Mouse (Mus musculus) MEL (cell line): ENCODE measurements around the gene Asna1. TPM values are rescaled to one million over a fixed set of nuclear protein-coding genes. Genes with fewer than 3 reads are reported as not detected.

Source experiments
- DNase-seq: peaks from one replicate; pipeline ENCODE4 v3.0.0; 2011; ENCODE audit warnings: low read depth, low spot score
- H3K27ac ChIP-seq: 2 replicates; pipeline ENCODE4 v1.5.1; 2012; ENCODE audit warnings: low read depth, mild to moderate bottlenecking, control low read depth, low read length, moderate library complexity; ENCODE audit not compliant: control insufficient read depth
- H3K27me3 ChIP-seq, 2 experiments: fragments of 150-350 bp in 1 of 2; sonication (generic) in 1 of 2; 2 replicates each; pipeline ENCODE4 v1.6.1; 2012; ENCODE audit warnings: low read length in 2 of 2, mild to moderate bottlenecking in 2 of 2, improper control_type of control experiment in 1 of 2, moderate library complexity in 1 of 2; ENCODE audit not compliant: insufficient read depth in 2 of 2, control insufficient read depth in 1 of 2
- H3K36me3 ChIP-seq, 2 experiments: 2 replicates each; pipeline ENCODE4 v1.6.1; 2012 to 2014; ENCODE audit warnings: low read length in 2 of 2, improper control_type of control experiment in 1 of 2, inconsistent platforms in 1 of 2, mild to moderate bottlenecking in 1 of 2; ENCODE audit not compliant: insufficient read depth in 2 of 2, control insufficient read depth in 1 of 2
- H3K4me1 ChIP-seq, 2 experiments: fragments of 150-350 bp in 1 of 2; sonication (generic) in 1 of 2; 2 replicates each; pipeline ENCODE4 v1.6.1; 2012; ENCODE audit warnings: low read length in 2 of 2, improper control_type of control experiment in 1 of 2, mild to moderate bottlenecking in 1 of 2; ENCODE audit not compliant: insufficient read depth in 2 of 2, control insufficient read depth in 1 of 2
- H3K4me3 ChIP-seq, 2 experiments: fragments of 150-350 bp in 1 of 2; sonication (generic) in 1 of 2; 2 replicates each; pipeline ENCODE4 v1.5.1; 2012; ENCODE audit warnings: low read depth in 2 of 2, low read length in 2 of 2, mild to moderate bottlenecking in 2 of 2, moderate library complexity in 2 of 2, control low read depth in 1 of 2, improper control_type of control experiment in 1 of 2; ENCODE audit not compliant: control insufficient read depth in 1 of 2, insufficient read depth in 1 of 2
- H3K79me2 ChIP-seq: 2 replicates; pipeline ENCODE4 v1.6.1; 2012; ENCODE audit warnings: mild to moderate bottlenecking, low read length, moderate library complexity; ENCODE audit not compliant: control insufficient read depth, poor library complexity, insufficient read depth
- H3K9ac ChIP-seq: 2 replicates; pipeline ENCODE4 v1.6.1; 2012; ENCODE audit warnings: low read depth, mild to moderate bottlenecking, control low read depth, low read length, moderate library complexity; ENCODE audit not compliant: control insufficient read depth, poor library complexity, severe bottlenecking
- H3K9me3 ChIP-seq: fragments of 150-350 bp; sonication (generic); replicated peaks from 2 replicates; pipeline ENCODE4 v1.6.1; 2012; ENCODE audit warnings: mild to moderate bottlenecking, low read length, improper control_type of control experiment, moderate library complexity; ENCODE audit not compliant: insufficient read depth
- BHLHE40 ChIP-seq: IDR thresholded peaks from 2 replicates; pipeline ENCODE4 v1.6.1; 2012; ENCODE audit warnings: low read depth, mild to moderate bottlenecking, inconsistent platforms, low read length, improper control_type of control experiment, borderline replicate concordance
- CHD1 ChIP-seq: IDR thresholded peaks from 2 replicates; pipeline ENCODE4 v1.6.1; 2012; ENCODE audit warnings: low read depth, mild to moderate bottlenecking, inconsistent platforms, low read length, improper control_type of control experiment
- CHD2 ChIP-seq: IDR thresholded peaks from 2 replicates; pipeline ENCODE4 v1.6.1; 2011; ENCODE audit warnings: low read length, improper control_type of control experiment
- CTCF ChIP-seq, 3 experiments: IDR thresholded peaks in 2 of 3; conservative IDR thresholded peaks in 1 of 3; 2 replicates each; pipeline ENCODE4 v1.5.1; 2011 to 2012; ENCODE audit warnings: low read length in 3 of 3, low read depth in 2 of 3, mild to moderate bottlenecking in 2 of 3, improper control_type of control experiment in 1 of 3, inconsistent platforms in 1 of 3, mixed read lengths in 1 of 3, moderate library complexity in 1 of 3; ENCODE audit not compliant: control insufficient read depth in 1 of 3, insufficient read depth in 1 of 3, poor library complexity in 1 of 3, severe bottlenecking in 1 of 3
- ETS1 ChIP-seq: IDR thresholded peaks from 2 replicates; pipeline ENCODE4 v1.6.1; 2012; ENCODE audit warnings: low read depth, mild to moderate bottlenecking, inconsistent platforms, low read length, improper control_type of control experiment, moderate library complexity
- GABPA ChIP-seq: IDR thresholded peaks from 2 replicates; pipeline ENCODE4 v1.6.1; 2012; ENCODE audit warnings: low read depth, mild to moderate bottlenecking, inconsistent platforms, low read length, improper control_type of control experiment, moderate library complexity
- GATA1 ChIP-seq: IDR thresholded peaks from 2 replicates; pipeline ENCODE4 v1.6.1; 2011; ENCODE audit warnings: low read depth, low read length, improper control_type of control experiment
- HCFC1 ChIP-seq: IDR thresholded peaks from 2 replicates; pipeline ENCODE4 v1.6.1; 2012; ENCODE audit warnings: low read depth, mild to moderate bottlenecking, inconsistent platforms, low read length, improper control_type of control experiment, moderate library complexity
- MAFK ChIP-seq: IDR thresholded peaks from 2 replicates; pipeline ENCODE4 v1.6.1; 2011; ENCODE audit warnings: low read depth, mild to moderate bottlenecking, low read length, improper control_type of control experiment, borderline replicate concordance
- MAX ChIP-seq: IDR thresholded peaks from 2 replicates; pipeline ENCODE4 v1.6.1; 2011; ENCODE audit warnings: low read length, improper control_type of control experiment
- MXI1 ChIP-seq: IDR thresholded peaks from 2 replicates; pipeline ENCODE4 v1.6.1; 2011; ENCODE audit warnings: mild to moderate bottlenecking, low read depth, low read length, improper control_type of control experiment
- MYB ChIP-seq: IDR thresholded peaks from 2 replicates; pipeline ENCODE4 v1.6.1; 2011; ENCODE audit warnings: mild to moderate bottlenecking, low read depth, low read length, improper control_type of control experiment
- MYC ChIP-seq: IDR thresholded peaks from 2 replicates; pipeline ENCODE4 v1.6.1; 2011; ENCODE audit warnings: low read depth, mild to moderate bottlenecking, low read length, improper control_type of control experiment, moderate library complexity
- NELFE ChIP-seq: IDR thresholded peaks from 2 replicates; pipeline ENCODE4 v1.6.1; 2011; ENCODE audit warnings: low read depth, low read length, improper control_type of control experiment
- POLR2A ChIP-seq, 2 experiments: IDR thresholded peaks; 2 replicates each; pipeline ENCODE4 v1.6.1; 2011 to 2012; ENCODE audit warnings: low read length in 2 of 2, mild to moderate bottlenecking in 2 of 2, control low read depth in 1 of 2, improper control_type of control experiment in 1 of 2, low read depth in 1 of 2, moderate library complexity in 1 of 2; ENCODE audit not compliant: control insufficient read depth in 1 of 2, insufficient read depth in 1 of 2, poor library complexity in 1 of 2
- POLR2AphosphoS2 ChIP-seq: IDR thresholded peaks from 2 replicates; pipeline ENCODE4 v1.6.1; 2011; ENCODE audit warnings: low read length, improper control_type of control experiment
- RAD21 ChIP-seq: IDR thresholded peaks from 2 replicates; pipeline ENCODE4 v1.6.1; 2011; ENCODE audit warnings: mild to moderate bottlenecking, low read depth, low read length, improper control_type of control experiment
- RCOR1 ChIP-seq: IDR thresholded peaks from 2 replicates; pipeline ENCODE4 v1.6.1; 2012; ENCODE audit warnings: low read depth, mild to moderate bottlenecking, inconsistent platforms, low read length, improper control_type of control experiment
- SIN3A ChIP-seq: IDR thresholded peaks from 2 replicates; pipeline ENCODE4 v1.6.1; 2012; ENCODE audit warnings: low read length, improper control_type of control experiment, inconsistent platforms
- SMC3 ChIP-seq: IDR thresholded peaks from 2 replicates; pipeline ENCODE4 v1.6.1; 2011; ENCODE audit warnings: low read depth, low read length, improper control_type of control experiment
- TCF12 ChIP-seq: IDR thresholded peaks from 2 replicates; pipeline ENCODE4 v1.6.1; 2014; ENCODE audit warnings: low read depth, mild to moderate bottlenecking, inconsistent platforms, low read length, improper control_type of control experiment, moderate library complexity
- UBTF ChIP-seq: IDR thresholded peaks from 2 replicates; pipeline ENCODE4 v1.6.1; 2012; ENCODE audit warnings: low read depth, mild to moderate bottlenecking, inconsistent platforms, low read length, improper control_type of control experiment, moderate library complexity, borderline replicate concordance; ENCODE audit not compliant: insufficient read depth
- USF2 ChIP-seq, 2 experiments: IDR thresholded peaks; 2 replicates each; pipeline ENCODE4 v1.6.1; 2011 to 2012; ENCODE audit warnings: improper control_type of control experiment in 2 of 2, low read length in 2 of 2, borderline replicate concordance in 1 of 2, inconsistent platforms in 1 of 2, low read depth in 1 of 2, mild to moderate bottlenecking in 1 of 2; ENCODE audit not compliant: insufficient read depth in 1 of 2
- ZC3H11A ChIP-seq: IDR thresholded peaks from 2 replicates; pipeline ENCODE4 v1.6.1; 2012; ENCODE audit warnings: low read depth, mild to moderate bottlenecking, inconsistent platforms, low read length, improper control_type of control experiment
- ZKSCAN1 ChIP-seq: IDR thresholded peaks from 2 replicates; pipeline ENCODE4 v1.6.1; 2012; ENCODE audit warnings: low read depth, mild to moderate bottlenecking, inconsistent platforms, low read length, improper control_type of control experiment, moderate library complexity
- ZMIZ1 ChIP-seq: IDR thresholded peaks from 2 replicates; pipeline ENCODE4 v1.6.1; 2012; ENCODE audit warnings: low read depth, mild to moderate bottlenecking, inconsistent platforms, low read length, improper control_type of control experiment, moderate library complexity
- ZNF384 ChIP-seq: IDR thresholded peaks from 2 replicates; pipeline ENCODE4 v1.6.1; 2012; ENCODE audit warnings: low read depth, mild to moderate bottlenecking, inconsistent platforms, low read length, improper control_type of control experiment
- polyA plus RNA-seq, 2 experiments: library from polyadenylated mRNA; stranded (reverse) in 1 of 2; unstranded in 1 of 2; fragments of >175 nt in 1 of 2; fragments of >200 nt in 1 of 2; gene quantifications; 2 replicates each; pipeline versions ENCODE4 v1.2.1 to v1.2.4; 2012; ENCODE audit warnings: low replicate concordance in 2 of 2, low read depth in 1 of 2; ENCODE audit not compliant: insufficient read length in 2 of 2, insufficient read depth in 1 of 2, missing spikeins in 1 of 2
- total RNA-seq: library from RNA; depleted of rRNA; stranded (reverse); fragments of 300-350 nt; gene quantifications from 2 replicates; pipeline ENCODE4 v1.2.3, GENCODE M21; 2012

The Asna1 gene
- total and polyA plus RNA-seq, 3 experiments, result 132 to 192 TPM; not detected in 1

DNA sequence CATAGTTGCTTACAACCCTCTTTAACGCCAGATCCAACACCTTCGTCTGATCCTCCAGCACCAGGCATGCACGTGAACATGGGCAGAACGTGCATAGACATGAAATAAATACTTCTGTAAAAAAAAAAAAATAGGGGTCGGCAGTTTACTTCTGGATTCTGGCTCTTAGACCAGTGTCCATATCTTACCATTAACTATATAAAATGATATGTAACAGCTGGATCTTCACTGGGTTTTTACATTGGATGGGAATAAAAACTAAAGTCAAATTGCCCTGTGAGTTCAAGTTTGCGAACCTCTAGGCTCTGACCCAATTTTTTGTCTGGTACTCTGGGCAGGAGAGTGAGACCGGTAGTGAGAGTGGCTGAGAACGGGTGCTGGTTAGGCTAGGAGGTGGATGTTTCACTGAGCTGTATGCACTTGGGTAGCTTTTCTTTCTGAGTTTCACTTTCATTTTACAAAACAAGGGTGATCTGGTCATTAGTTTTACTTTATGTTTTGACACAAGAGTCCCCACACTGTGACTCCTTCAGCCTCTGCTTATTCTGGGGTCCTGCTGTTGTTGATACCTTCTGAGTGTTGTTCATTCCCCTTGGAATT, 50.4 kb downstream of the Asna1 start:
- Histone ChIP-seq H3K79me2 (peaks cover 37% of the 10 kb centered on the region), H3K27me3 (no peaks in the 10 kb centered on the region), H3K4me3 (peak overlapping the region; percentile 38 to 59), H3K27ac (peak overlapping the region; percentile 50), H3K4me1 (peaks cover 4 to 33% of the 10 kb centered on the region in 2 experiments; a peak in 2 of 4 replicates), H3K36me3 (peaks cover 4 to 19% of the 10 kb centered on the region in 2 experiments; a peak in 3 of 4 replicates), H3K9ac (peak overlapping the region; percentile 64), H3K9me3 (no peaks in the 10 kb centered on the region)
- TF ChIP-seq MYB (no peak), TCF12 (no peak), ZMIZ1 (0 out of 2 replicates have a peak, but pooled peaks have one; percentile 26), ETS1 (peak; percentile 52), ZKSCAN1 (no peak), CTCF (IDR thresholded peaks at IDR 0.05 in 2 of 3, conservative IDR thresholded peaks at IDR 0.05 in 1 of 3; ENCODE audit: control insufficient read depth in 1 of 3, insufficient read depth in 1 of 3, low read depth in 2 of 3, low read length in 3 of 3, poor library complexity in 1 of 3, severe bottlenecking in 1 of 3) (no peak), POLR2AphosphoS2 (no peak), BHLHE40 (no peak), MAX (no peak), ZNF384 (peak; percentile 42), GATA1 (no peak), SIN3A (peak; percentile 12), USF2 (IDR thresholded peaks at IDR 0.05; ENCODE audit: borderline replicate concordance in 1 of 2, insufficient read depth in 1 of 2, low read depth in 1 of 2, low read length in 2 of 2) (no peak), MAFK (no peak), UBTF (no peak), POLR2A (IDR thresholded peaks at IDR 0.05; ENCODE audit: control insufficient read depth in 1 of 2, insufficient read depth in 1 of 2, low read depth in 1 of 2, low read length in 2 of 2, poor library complexity in 1 of 2) (peak in 1 of 2 experiments; percentile 2; a peak in 1 of 4 replicates), CHD1 (no peak)
- DNase-seq, result peak; percentile 54

DNA sequence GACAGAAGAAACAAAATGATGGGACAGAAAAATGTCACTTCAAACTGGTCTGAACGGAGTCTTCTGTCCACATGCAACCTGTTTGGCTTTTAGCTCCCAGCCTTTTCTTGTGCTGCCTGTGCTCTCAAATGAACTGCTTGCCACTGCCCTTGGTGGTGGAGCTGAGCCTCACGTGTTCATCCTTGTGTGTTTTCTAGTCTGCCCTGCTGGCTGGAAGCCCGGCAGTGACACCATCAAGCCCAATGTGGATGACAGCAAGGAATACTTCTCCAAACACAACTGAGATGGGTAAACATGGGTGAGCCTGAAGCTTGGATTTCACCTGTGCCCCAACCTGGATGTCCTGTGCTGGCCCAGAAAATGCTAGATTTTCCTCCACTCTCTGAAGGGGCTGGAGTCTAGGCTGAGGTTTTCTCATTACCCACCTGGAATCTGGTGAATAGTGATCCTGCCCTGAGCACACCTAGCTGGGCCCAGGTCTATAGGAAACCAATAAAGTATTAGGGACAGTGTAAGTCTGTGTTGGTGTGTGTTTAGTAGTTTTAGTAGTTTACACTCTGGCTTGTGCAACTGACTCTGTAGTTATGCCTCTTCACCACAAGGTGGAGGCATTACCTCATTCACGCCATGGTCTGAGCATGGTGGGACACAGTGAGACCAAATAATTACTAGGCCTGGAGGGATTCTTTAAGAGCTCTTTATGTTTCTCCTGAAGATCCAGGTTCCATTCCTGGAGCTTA, 51.1 kb downstream of the Asna1 start:
- H3K27me3 ChIP-seq, result no peaks in the 10 kb centered on the region
- DNase-seq, result peak; percentile 85
- no peak for TF ChIP-seq CHD2
- no peak for TF ChIP-seq UBTF
- TF ChIP-seq NELFE, result no peak
- peak; percentile 10; the same call in 1 of the 2 replicates for TF ChIP-seq POLR2AphosphoS2
- no peak for TF ChIP-seq HCFC1
- TF ChIP-seq CHD1, result no peak
- TF ChIP-seq MYC, result 0 out of 2 replicates have a peak, but pooled peaks have one; percentile 35
- TF ChIP-seq SIN3A, result peak; percentile 71
- peak; percentile 71 for TF ChIP-seq SMC3
- peak; percentile 62 for TF ChIP-seq ZC3H11A
- TF ChIP-seq CTCF (IDR thresholded peaks at IDR 0.05 in 2 of 3, conservative IDR thresholded peaks at IDR 0.05 in 1 of 3; ENCODE audit: control insufficient read depth in 1 of 3, insufficient read depth in 1 of 3, low read depth in 2 of 3, low read length in 3 of 3, poor library complexity in 1 of 3, severe bottlenecking in 1 of 3), result peak; percentile 65 to 85 (median 73)
- TF ChIP-seq MAX, result 0 out of 2 replicates have a peak, but pooled peaks have one; percentile 21
- no peak for TF ChIP-seq GABPA
- peak; percentile 77 for TF ChIP-seq RAD21
- no peak for TF ChIP-seq GATA1
- no peak for TF ChIP-seq RCOR1
- peak; percentile 56 for TF ChIP-seq MXI1
- H3K36me3 ChIP-seq, result peaks cover 4 to 19% of the 10 kb centered on the region in 2 experiments; a peak in 3 of 4 replicates
- H3K9ac ChIP-seq, result peak overlapping the region; percentile 64
- H3K9me3 ChIP-seq, result no peaks in the 10 kb centered on the region
- H3K79me2 ChIP-seq, result peaks cover 43% of the 10 kb centered on the region
- peak overlapping the region; percentile 50 for H3K27ac ChIP-seq
- peak overlapping the region in 1 of 2 experiments; percentile 59; a peak in 2 of 4 replicates for H3K4me3 ChIP-seq
- H3K4me1 ChIP-seq, result peaks cover 4 to 28% of the 10 kb centered on the region in 2 experiments; a peak in 2 of 4 replicates
